Mouse (Mus musculus) brain, embryonic 14.5 days (tissue): ENCODE data around the gene 3110082I17Rik.

Experiments
- CTCF ChIP-seq: fragments of 200-500 bp; IDR thresholded peaks from 2 replicates; pipeline ENCODE4 v1.5.1; 2012; ENCODE audit warnings: inconsistent platforms, mild to moderate bottlenecking, moderate library complexity, borderline replicate concordance; ENCODE audit not compliant: insufficient read depth, insufficient read length; ENCODE audit errors: extremely low read depth
- POLR2A ChIP-seq: fragments of 200-500 bp; IDR thresholded peaks from 2 replicates; pipeline ENCODE4 v1.6.1; 2012; ENCODE audit warnings: mild to moderate bottlenecking, inconsistent platforms, borderline replicate concordance; ENCODE audit not compliant: poor library complexity, insufficient read depth, insufficient read length, severe bottlenecking; ENCODE audit errors: extremely low read depth

DNA sequence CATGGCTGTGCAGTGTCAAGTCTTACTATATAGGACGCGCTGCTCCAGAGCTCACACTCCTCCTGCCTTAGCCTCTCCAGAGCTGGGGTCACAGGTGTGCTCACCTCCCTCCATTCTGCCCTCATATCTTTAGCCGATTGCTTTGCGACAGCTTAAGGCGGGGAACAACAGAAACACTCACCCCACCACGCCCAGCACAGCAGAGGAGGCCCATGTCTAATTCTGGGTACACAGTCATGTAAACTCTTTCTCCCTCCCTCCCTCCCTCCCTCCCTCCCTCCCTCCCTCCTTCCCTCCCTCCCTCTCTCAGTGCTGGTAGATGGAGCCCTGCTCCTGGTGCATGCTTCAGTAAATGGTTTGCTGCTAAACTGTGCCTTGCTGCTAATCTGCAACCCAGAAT is 110.6 kb downstream of the 3110082I17Rik start:
- no peak for TF ChIP-seq CTCF
- no peak for TF ChIP-seq POLR2A
